Mouse (Mus musculus) G1E (cell line): ENCODE data around the gene Surf6. TPM values are rescaled to one million over a fixed set of nuclear protein-coding genes. Genes with fewer than 3 reads are reported as not detected.

Experiments
- ATAC-seq: 2 replicates; pipeline ENCODE4 v1.8.0; 2016; ENCODE audit warnings: mild to moderate bottlenecking; ENCODE audit not compliant: insufficient number of reproducible peaks, poor library complexity, low FRiP score, severe bottlenecking; ENCODE audit errors: extremely low read depth
- DNase-seq: peaks from one replicate; pipeline ENCODE4 v3.0.0; 2012; ENCODE audit warnings: low spot score
- H3K27me3 ChIP-seq: 2 replicates; pipeline ENCODE4 v1.6.1; 2012; ENCODE audit warnings: mild to moderate bottlenecking, low read length, inconsistent platforms; ENCODE audit not compliant: insufficient read depth
- H3K36me3 ChIP-seq: replicated peaks from 2 replicates; pipeline ENCODE3; 2012; ENCODE audit warnings: mild to moderate bottlenecking, inconsistent platforms
- H3K4me1 ChIP-seq: 2 replicates; pipeline ENCODE4 v1.6.1; 2012; ENCODE audit warnings: low read depth, low read length, inconsistent platforms, mixed read lengths; ENCODE audit not compliant: insufficient read depth
- H3K4me3 ChIP-seq: 2 replicates; pipeline ENCODE4 v1.5.1; 2012; ENCODE audit warnings: low read depth, mild to moderate bottlenecking, inconsistent platforms, low read length, moderate library complexity, mixed read lengths
- H3K9me3 ChIP-seq: replicated peaks from 2 replicates; pipeline ENCODE4 v1.6.1; 2012; ENCODE audit warnings: inconsistent platforms
- CTCF ChIP-seq: IDR thresholded peaks from 2 replicates; pipeline ENCODE4 v1.5.1; 2012; ENCODE audit warnings: low read depth, low read length, inconsistent platforms, mixed read lengths
- GATA1 ChIP-seq: IDR thresholded peaks from 2 replicates; pipeline ENCODE4 v1.6.1; 2012; ENCODE audit warnings: borderline replicate concordance, low read length, inconsistent platforms, mixed read lengths
- GATA2 ChIP-seq: IDR thresholded peaks from 2 replicates; pipeline ENCODE4 v1.6.1; 2012; ENCODE audit warnings: low read depth, low read length, inconsistent platforms, borderline replicate concordance
- POLR2AphosphoS5 ChIP-seq: IDR thresholded peaks from 2 replicates; pipeline ENCODE4 v1.6.1; 2012; ENCODE audit warnings: low read depth, low read length, inconsistent platforms; ENCODE audit not compliant: insufficient replicate concordance
- TAL1 ChIP-seq: conservative IDR thresholded peaks from 2 replicates; pipeline ENCODE4 v1.6.1; 2012; ENCODE audit warnings: low read depth, low read length, inconsistent platforms, mixed read lengths
- polyA plus RNA-seq: library from polyadenylated mRNA; stranded (reverse); fragments of >175 nt; gene quantifications from 2 replicates; pipeline ENCODE4 v1.2.3, GENCODE M21; 2012
- total RNA-seq, 2 experiments: library from RNA; stranded (forward) in 1 of 2; stranded (reverse) in 1 of 2; fragments of 200-1000 nt in 1 of 2; fragments of >200 nt in 1 of 2; fragmentation: Nextera tagmentation in 1 of 2; gene quantifications; 2 replicates each; pipeline ENCODE4 v1.2.3; 2014 to 2017

Gene Surf6
- total and polyA plus RNA-seq, 3 experiments = 20.7 to 52.5 (median 34.8) TPM

DNA sequence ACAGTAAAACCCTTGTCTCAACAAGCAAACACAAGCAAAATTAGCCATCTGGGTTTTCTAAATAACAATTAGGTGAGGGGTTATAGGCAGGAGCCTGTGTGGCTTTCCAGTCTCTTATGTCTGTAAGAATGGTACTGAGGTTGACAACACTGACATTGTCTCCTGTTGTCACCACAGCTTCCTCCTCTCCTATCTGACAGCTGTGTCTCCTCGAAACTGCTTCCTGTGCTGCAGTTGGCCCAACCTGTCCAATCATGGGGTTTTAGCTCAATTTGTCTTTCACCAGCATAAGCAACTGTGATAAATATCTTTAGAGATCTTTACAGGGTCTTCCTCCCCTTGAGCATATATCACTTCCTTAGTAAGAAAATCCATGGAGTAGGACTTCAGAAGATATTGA lies 33.7 kb upstream of the Surf6 start:
- Histone ChIP-seq H3K4me3 (no peak overlapping the region), H3K27me3 (peaks cover 25% of the 10 kb centered on the region)
- no peak for TF ChIP-seq CTCF
- no peak for TF ChIP-seq TAL1
- no peak for TF ChIP-seq GATA1

GRCm38 (mm10) chr2:26935286-26935685 lies 32.6 kb upstream of the Surf6 start:
- no peak for ATAC-seq
- peaks cover 52% of the 10 kb centered on the region for H3K4me1 ChIP-seq

More for the DNA sequence above, 33.7 kb upstream of the Surf6 start:
- H3K36me3 ChIP-seq = peaks cover 5% of the 10 kb centered on the region
- DNase-seq (no peak), ATAC-seq (no peak)
- peaks cover 43% of the 10 kb centered on the region for H3K4me1 ChIP-seq
- no peaks in the 10 kb centered on the region for H3K9me3 ChIP-seq

GRCm38 (mm10) chr2:26933304-26934055 lies 30.8 kb upstream of the Surf6 start, which contains the start of the genes Surf4 and Stkld1:
TSS of gene Surf4 (minus strand) at chr2:26933928.
TSS of gene Stkld1 (plus strand) at chr2:26934047.
- Histone ChIP-seq H3K9me3 (no peaks in the 10 kb centered on the region), H3K27me3 (no peaks in the 10 kb centered on the region), H3K36me3 (peaks cover 35% of the 10 kb centered on the region), H3K4me1 (peaks cover 67% of the 10 kb centered on the region), H3K4me3 (peak within 1 kb of the TSS; percentile 93)
- ATAC-seq (peak; percentile 91), DNase-seq (peak; percentile 96)
- TF ChIP-seq POLR2AphosphoS5 (0 out of 2 replicates have a peak, but pooled peaks have one; percentile 35), CTCF (no peak), GATA2 (no peak)

More at GRCm38 (mm10) chr2:26935286-26935685, 32.6 kb upstream of the Surf6 start:
- Histone ChIP-seq H3K9me3 (no peaks in the 10 kb centered on the region), H3K27me3 (peaks cover 14% of the 10 kb centered on the region), H3K36me3 (peaks cover 17% of the 10 kb centered on the region), H3K4me3 (no peak overlapping the region)
- no peak for DNase-seq
- TF ChIP-seq GATA2 (no peak), GATA1 (no peak), POLR2AphosphoS5 (no peak), CTCF (no peak), TAL1 (no peak)

DNA sequence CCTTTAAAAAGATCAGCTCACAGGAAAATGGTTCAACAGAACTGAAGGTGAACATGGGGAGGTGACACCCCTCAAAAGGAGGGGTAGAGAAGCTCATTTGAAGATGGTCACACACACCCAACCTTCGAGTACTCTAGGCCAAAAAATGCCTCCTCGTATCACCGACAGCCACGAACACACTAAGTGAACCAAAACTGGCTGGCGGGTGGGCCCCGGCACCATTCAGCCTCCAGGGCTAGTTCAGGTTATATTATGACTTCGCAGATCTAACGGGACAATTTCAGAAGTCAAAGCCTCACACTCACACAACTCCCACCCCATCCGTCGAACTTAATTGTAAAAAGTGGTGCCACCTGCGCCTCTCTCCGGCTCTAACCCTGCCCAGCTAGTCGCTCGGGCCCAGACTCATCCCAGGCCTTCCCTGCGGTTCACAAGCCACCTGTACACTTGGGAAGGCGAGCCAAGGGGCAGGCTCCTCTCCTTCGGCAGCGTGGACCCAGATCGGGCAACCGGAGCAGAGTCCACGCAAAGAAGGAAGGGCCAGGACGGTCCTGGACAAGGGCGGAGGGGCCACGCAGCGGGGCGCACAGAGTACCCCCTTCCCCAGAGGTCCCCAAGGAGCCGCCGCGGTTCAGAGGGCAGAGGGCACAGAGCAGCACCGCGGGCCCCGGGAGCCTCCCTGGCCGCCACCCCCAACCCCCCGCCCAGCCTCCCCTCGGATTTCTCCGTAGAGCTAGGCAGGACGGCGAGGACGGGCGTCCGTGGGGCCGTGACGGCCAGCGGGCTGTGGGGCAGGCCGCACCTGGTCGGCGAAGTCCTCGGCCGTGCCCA lies 30.0 kb upstream of the Surf6 start:
- H3K27me3 ChIP-seq = no peaks in the 10 kb centered on the region
- no peaks in the 10 kb centered on the region for H3K9me3 ChIP-seq
- peak; percentile 40 for DNase-seq
- H3K4me1 ChIP-seq = peaks cover 74% of the 10 kb centered on the region
- ATAC-seq = no peak
- H3K36me3 ChIP-seq = peaks cover 43% of the 10 kb centered on the region
- TF ChIP-seq GATA1 = no peak
- TF ChIP-seq CTCF = no peak
- no peak for TF ChIP-seq POLR2AphosphoS5
- TF ChIP-seq GATA2 = no peak
- TF ChIP-seq TAL1 = no peak
- peak overlapping the region; percentile 93 for H3K4me3 ChIP-seq

DNA sequence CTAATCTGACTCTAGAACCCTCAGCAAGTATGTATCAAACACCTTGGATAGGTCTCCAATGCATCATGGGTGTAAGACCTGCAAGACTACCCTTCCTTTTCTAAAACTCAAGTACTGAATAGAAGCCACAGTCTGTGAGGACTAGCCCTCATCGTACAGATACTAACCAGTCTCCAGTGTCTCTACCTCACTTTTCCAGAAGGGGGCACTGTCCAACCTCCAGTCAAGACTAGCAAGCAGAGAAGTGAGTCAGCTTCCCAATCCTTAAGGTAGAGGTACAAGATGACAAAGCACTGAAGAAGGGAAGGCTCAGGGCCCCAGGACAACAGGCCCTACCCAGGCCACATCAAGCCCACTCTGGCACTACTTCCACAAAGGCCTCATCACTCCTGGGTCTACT lies 27.7 kb upstream of the Surf6 start:
- ATAC-seq = no peak
- H3K4me3 ChIP-seq = no peak overlapping the region
- H3K4me1 ChIP-seq = peaks cover 67% of the 10 kb centered on the region

GRCm38 (mm10) chr2:26927745-26928476 lies 25.2 kb upstream of the Surf6 start:
- peaks cover 90% of the 10 kb centered on the region for H3K36me3 ChIP-seq
- no peak for TF ChIP-seq POLR2AphosphoS5
- no peak for TF ChIP-seq CTCF
- TF ChIP-seq GATA2 = no peak
- TF ChIP-seq TAL1 = no peak
- TF ChIP-seq GATA1 = no peak

More for the DNA sequence above, 27.7 kb upstream of the Surf6 start:
- H3K27me3 ChIP-seq = no peaks in the 10 kb centered on the region
- no peak for TF ChIP-seq GATA1
- TF ChIP-seq POLR2AphosphoS5 = no peak
- peak; percentile 81 for TF ChIP-seq CTCF
- no peak for TF ChIP-seq TAL1
- no peak for TF ChIP-seq GATA2
- peak; percentile 37 for DNase-seq
- peaks cover 66% of the 10 kb centered on the region for H3K36me3 ChIP-seq
- H3K9me3 ChIP-seq = no peaks in the 10 kb centered on the region

More at GRCm38 (mm10) chr2:26927745-26928476, 25.2 kb upstream of the Surf6 start:
- DNase-seq (no peak), ATAC-seq (no peak)
- H3K4me1 ChIP-seq = peaks cover 51% of the 10 kb centered on the region
- H3K9me3 ChIP-seq = no peaks in the 10 kb centered on the region
- H3K27me3 ChIP-seq = no peaks in the 10 kb centered on the region
- H3K4me3 ChIP-seq = no peak overlapping the region
